Mouse (Mus musculus) cerebellum, adult 2 months (tissue): ENCODE data around the gene Tnpo1.

Experiments used
- CTCF ChIP-seq: fragments of 200-500 bp; IDR thresholded peaks from 2 replicates; pipeline ENCODE4 v1.5.1; 2011; ENCODE audit warnings: low read depth, mild to moderate bottlenecking, control low read depth, low read length, moderate library complexity, borderline replicate concordance; ENCODE audit not compliant: insufficient read depth
- POLR2A ChIP-seq: fragments of 200-500 bp; IDR thresholded peaks from 2 replicates; pipeline ENCODE4 v1.6.1; 2011; ENCODE audit warnings: low read length, control low read depth, borderline replicate concordance; ENCODE audit not compliant: insufficient read depth

GRCm38 (mm10) chr13:98897577-98897976 is 28.6 kb downstream of the Tnpo1 start:
- no peak for TF ChIP-seq CTCF
- TF ChIP-seq POLR2A, result no peak
